Mouse (Mus musculus) bone marrow, adult 2 months (tissue): ENCODE results near the gene Mindy4.

Experiments used
- CTCF ChIP-seq: fragments of 200-500 bp; IDR thresholded peaks from 2 replicates; pipeline ENCODE4 v1.5.1; 2011; ENCODE audit warnings: low read length, control low read depth; ENCODE audit not compliant: control insufficient read depth, insufficient read depth
- POLR2A ChIP-seq: fragments of 200-500 bp; IDR thresholded peaks from 2 replicates; pipeline ENCODE4 v1.6.1; 2011; ENCODE audit warnings: low read depth, mild to moderate bottlenecking, control low read depth, low read length, borderline replicate concordance; ENCODE audit not compliant: control insufficient read depth

DNA sequence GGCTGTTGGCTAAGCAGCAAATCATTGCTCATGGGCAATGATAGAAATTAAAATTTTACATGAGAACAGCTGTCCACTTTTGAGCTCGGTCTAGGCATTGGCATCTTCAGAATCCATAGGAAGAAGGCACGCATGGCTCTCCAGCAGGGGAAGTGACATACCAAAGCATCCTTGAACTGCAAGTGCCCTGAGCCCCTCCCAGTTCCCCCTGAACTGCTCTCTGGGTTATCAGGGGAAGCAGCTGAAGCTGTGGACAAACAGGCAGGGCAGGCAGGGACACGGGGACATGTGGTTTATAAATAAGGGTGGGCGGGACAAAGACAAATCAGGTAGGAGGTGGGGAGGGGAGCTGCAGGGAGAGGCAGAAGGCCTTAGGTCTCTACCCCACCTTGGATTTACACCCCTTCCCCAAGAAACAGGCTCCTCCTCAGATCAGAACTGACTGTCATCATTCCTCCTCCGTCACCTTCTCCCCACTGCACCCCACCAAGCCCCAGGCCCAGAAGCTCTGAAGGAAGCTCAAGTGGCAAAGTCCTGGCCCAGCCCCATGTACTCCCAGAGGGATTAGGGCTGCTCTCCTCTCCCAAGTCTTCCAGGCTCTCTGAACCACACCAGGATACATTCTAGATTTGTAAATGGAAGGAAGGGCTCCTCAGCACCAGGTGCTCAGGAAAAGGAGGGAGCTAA, 153.0 kb downstream of the Mindy4 start:
- no peak for TF ChIP-seq CTCF
- TF ChIP-seq POLR2A, result no peak
